Mouse (Mus musculus) E14TG2a.4 (cell line): ENCODE results near the gene Snapc5.

ENCODE experiments used
- CTCF ChIP-seq: conservative IDR thresholded peaks from 2 replicates; pipeline ENCODE4 v1.5.1; 2014; ENCODE audit warnings: low read length
- NANOG ChIP-seq: IDR thresholded peaks from 2 replicates; pipeline ENCODE4 v1.6.1; 2014; ENCODE audit warnings: borderline replicate concordance, low read length, mixed read lengths
- POU5F1 ChIP-seq: IDR thresholded peaks from 2 replicates; pipeline ENCODE4 v1.6.1; 2014; ENCODE audit warnings: low read length, borderline replicate concordance

DNA sequence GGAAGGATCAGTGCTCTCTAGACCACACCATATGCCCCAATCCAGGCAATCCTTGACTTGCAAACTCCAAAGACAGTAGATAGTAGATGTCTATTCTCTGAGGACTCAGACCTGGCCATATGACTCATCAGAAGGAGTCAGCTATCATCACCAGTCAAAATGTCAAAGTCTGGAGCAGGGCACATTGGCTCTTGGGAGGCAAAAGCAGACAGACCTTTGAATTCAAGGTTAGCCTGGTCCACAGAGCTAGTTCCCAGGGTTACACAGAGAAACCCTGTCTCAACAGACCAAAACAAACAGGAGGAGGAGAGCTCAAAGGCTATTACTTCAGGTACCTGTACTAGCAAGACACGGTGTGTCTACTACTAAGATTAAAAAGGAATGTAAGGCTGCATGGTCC is 14.8 kb downstream of the Snapc5 start:
- TF ChIP-seq CTCF (no peak), POU5F1 (no peak), NANOG (no peak)
